In the genomic region with DNA sequence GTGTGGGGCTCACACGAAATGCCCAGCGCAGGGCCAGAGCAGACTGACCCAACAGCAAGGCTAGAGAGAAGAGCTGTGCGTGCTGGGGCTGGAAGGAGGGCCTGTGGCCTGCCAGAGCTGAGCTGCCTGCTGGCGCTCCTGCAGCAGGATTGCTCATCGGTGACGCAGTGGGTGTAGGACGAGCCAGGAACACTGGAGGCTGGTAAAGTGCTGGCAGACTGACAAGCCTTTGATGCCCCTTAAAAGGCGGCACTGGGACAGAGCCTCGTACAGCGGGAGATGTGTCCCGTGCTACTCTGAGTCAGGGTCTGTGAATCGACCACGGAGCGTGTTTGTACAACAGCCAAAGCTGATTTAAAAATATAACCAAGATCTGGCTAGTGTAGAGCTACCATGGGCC, we compare ENCODE assay signal across 8 mouse cellular contexts. TPM values are rescaled to one million over a fixed set of nuclear protein-coding genes. Genes with fewer than 3 reads are reported as not detected.
DNase-seq lines count a peak whose midpoint lies in the region; ATAC-seq lines count a peak whose summit lies in the region.

No protein-coding gene starts in this region.

- H3K4me3 ChIP-seq in kidney, embryonic 15.5 days (replicated peaks) = no peak overlapping the region
- no peak overlapping the region for H3K4me3 ChIP-seq in heart, embryonic 11.5 days (ENCODE audit: low read depth, low read length)
- no peak overlapping the region for H3K4me3 ChIP-seq in midbrain, embryonic 14.5 days (replicated peaks; ENCODE audit: low read depth, low read length)

- H3K27me3 ChIP-seq in kidney, embryonic 15.5 days = no peaks in the 10 kb centered on the region
- no peaks in the 10 kb centered on the region for H3K27me3 ChIP-seq in heart, embryonic 11.5 days (ENCODE audit: control insufficient read depth, insufficient read depth, low read length)
- H3K27me3 ChIP-seq in midbrain, embryonic 14.5 days (ENCODE audit: control insufficient read depth, insufficient read depth, low read length) = no peaks in the 10 kb centered on the region

- no peak overlapping the region for H3K9ac ChIP-seq in kidney, embryonic 15.5 days
- H3K9ac ChIP-seq in heart, embryonic 11.5 days (ENCODE audit: low read depth, low read length) = peak overlapping the region; percentile 39; the same call in 1 of the 2 replicates
- no peak overlapping the region for H3K9ac ChIP-seq in midbrain, embryonic 14.5 days (replicated peaks; ENCODE audit: low read length)

- H3K9me3 ChIP-seq in kidney, embryonic 15.5 days (replicated peaks) = no peaks in the 10 kb centered on the region
- no peaks in the 10 kb centered on the region for H3K9me3 ChIP-seq in heart, embryonic 11.5 days (replicated peaks; ENCODE audit: control insufficient read depth, low read length)
- no peaks in the 10 kb centered on the region for H3K9me3 ChIP-seq in midbrain, embryonic 14.5 days (ENCODE audit: control insufficient read depth, low read length)

- peaks cover 46% of the 10 kb centered on the region for H3K4me1 ChIP-seq in kidney, embryonic 15.5 days
- H3K4me1 ChIP-seq in heart, embryonic 11.5 days (ENCODE audit: control insufficient read depth, insufficient read depth, low read length) = peaks cover 68% of the 10 kb centered on the region
- peaks cover 15% of the 10 kb centered on the region; the same call in 1 of the 2 replicates for H3K4me1 ChIP-seq in midbrain, embryonic 14.5 days (ENCODE audit: control insufficient read depth, insufficient read depth, low read length)

- no peak overlapping the region for H3K4me2 ChIP-seq in kidney, embryonic 15.5 days
- no peak overlapping the region for H3K4me2 ChIP-seq in heart, embryonic 11.5 days
- H3K4me2 ChIP-seq in midbrain, embryonic 14.5 days (ENCODE audit: low read length) = no peak overlapping the region

- peak overlapping the region; percentile 19; the same call in 1 of the 2 replicates for H3K27ac ChIP-seq in kidney, embryonic 15.5 days
- H3K27ac ChIP-seq in heart, embryonic 11.5 days (ENCODE audit: low read depth, low read length) = peak overlapping the region; percentile 73
- H3K27ac ChIP-seq in midbrain, embryonic 14.5 days (replicated peaks; ENCODE audit: low read depth, low read length) = 0 out of 2 replicates have a peak overlapping the region, but pooled peaks have one; percentile 26

- H3K36me3 ChIP-seq in kidney, embryonic 15.5 days = no peaks in the 10 kb centered on the region
- no peaks in the 10 kb centered on the region for H3K36me3 ChIP-seq in heart, embryonic 11.5 days (ENCODE audit: control insufficient read depth, insufficient read depth, low read length)
- no peaks in the 10 kb centered on the region for H3K36me3 ChIP-seq in midbrain, embryonic 14.5 days (ENCODE audit: control insufficient read depth, insufficient read depth, low read length)

- 81% methylated on average over 14 of the region's 14 CpGs for WGBS in kidney, embryonic 15.5 days
- WGBS in heart, embryonic 11.5 days (ENCODE audit: insufficient replicate concordance) = 62% methylated on average over 14 of the region's 14 CpGs
- WGBS in midbrain, embryonic 14.5 days = 72% methylated on average over 14 of the region's 14 CpGs

- DNase-seq in kidney, postnatal 36 days = no peak
- peak; percentile 37 for DNase-seq in fat pad, adult 2 months (ENCODE audit: extremely low read depth, low read depth, low spot score)
- peak; percentile 90 for DNase-seq in layer of hippocampus, postnatal 36 days
- DNase-seq in midbrain, embryonic 14.5 days = peak; percentile 79
- peak; percentile 50 for DNase-seq in urinary bladder, postnatal 10 days (ENCODE audit: low spot score)
- DNase-seq in kidney, adult 18-20 months = no peak

- ATAC-seq in kidney, embryonic 15.5 days (replicated peaks; ENCODE audit: low FRiP score) = no peak
- no peak for ATAC-seq in heart, embryonic 11.5 days (replicated peaks; ENCODE audit: insufficient number of reproducible peaks, low FRiP score, low TSS enrichment)
- peak; percentile 27; the same call in 1 of the 2 replicates for ATAC-seq in midbrain, embryonic 14.5 days (ENCODE audit: low FRiP score, low TSS enrichment)

RNA-seq across cellular contexts. Expression of a gene that starts 43.6 kb away (rescaled TPM):
- polyA plus RNA-seq in kidney, embryonic 15.5 days (2015; fragmentation: Nextera tagmentation; extraction: Ambion mirVana) = 5.1 and 5.3 TPM in 2 replicates
- 2.5 and 2.9 TPM in 2 replicates for polyA plus RNA-seq in heart, embryonic 11.5 days (2014; fragmentation: Nextera tagmentation; extraction: Ambion mirVana)
- total RNA-seq in layer of hippocampus, postnatal 36 days (2021) = 10 to 100 TPM; 11.6 to 12.6 TPM
- 6.0 and 6.4 TPM in 2 replicates for polyA plus RNA-seq in midbrain, embryonic 14.5 days (2014; fragmentation: Nextera tagmentation; extraction: Ambion mirVana)

RNA-seq across cellular contexts. Expression of a gene that starts 43.8 kb away (rescaled TPM):
- 152 and 165 TPM in 2 replicates for polyA plus RNA-seq in kidney, embryonic 15.5 days (2015; fragmentation: Nextera tagmentation; extraction: Ambion mirVana)
- polyA plus RNA-seq in heart, embryonic 11.5 days (2014; fragmentation: Nextera tagmentation; extraction: Ambion mirVana) = 148 TPM in 2 replicates
- 10 to 100 TPM; 65.6 to 68.8 TPM for total RNA-seq in layer of hippocampus, postnatal 36 days (2021)
- 139 and 148 TPM in 2 replicates for polyA plus RNA-seq in midbrain, embryonic 14.5 days (2014; fragmentation: Nextera tagmentation; extraction: Ambion mirVana)

Comparison
In these comparisons a context has a peak if more than half of its experiments do, and no peak if none do; other contexts are left out.
1. H3K27ac ChIP-seq: peak in every context shown above with its lines; median percentile 73 in heart, embryonic 11.5 days; 26 in midbrain, embryonic 14.5 days; 19 in kidney, embryonic 15.5 days.
2. DNase-seq: peak in fat pad, adult 2 months (single experiment), layer of hippocampus, postnatal 36 days (2 of 2), midbrain, embryonic 14.5 days (single experiment) and urinary bladder, postnatal 10 days (single experiment); none in kidney, postnatal 36 days (0 of 2) and kidney, adult 18-20 months (single experiment).